Mouse (Mus musculus) hematopoietic stem cell, adult 5-6 weeks (primary cell): Measurements from ENCODE around the gene Zzef1. TPM values are rescaled to one million over a fixed set of nuclear protein-coding genes. Genes with fewer than 3 reads are reported as not detected.

Source experiments
- ATAC-seq, 2 experiments: fragments of 125-278 bp in 1 of 2; replicated peaks in 1 of 2; 2 replicates each; pipeline ENCODE4 v1.8.0; 2016 to 2017; ENCODE audit warnings: inconsistent platforms in 2 of 2, mild to moderate bottlenecking in 2 of 2, moderate number of reproducible peaks in 2 of 2, low read depth in 1 of 2, moderate TSS enrichment in 1 of 2; ENCODE audit not compliant: low FRiP score in 2 of 2, poor library complexity in 2 of 2, severe bottlenecking in 2 of 2, insufficient read depth in 1 of 2, low TSS enrichment in 1 of 2
- total RNA-seq: library from RNA; stranded (forward); fragments of 172-1452, 232-1000 nt; gene quantifications from 2 replicates; pipeline ENCODE4 v1.2.3, GENCODE M21; 2017

The Zzef1 gene
- total RNA-seq, 1 experiment from 2014 or later, result 36.1 TPM

- ATAC-seq, result no peak
Measured at GRCm38 (mm10) chr11:72798112-72798511, 2.1 kb downstream of the Zzef1 start.

DNA sequence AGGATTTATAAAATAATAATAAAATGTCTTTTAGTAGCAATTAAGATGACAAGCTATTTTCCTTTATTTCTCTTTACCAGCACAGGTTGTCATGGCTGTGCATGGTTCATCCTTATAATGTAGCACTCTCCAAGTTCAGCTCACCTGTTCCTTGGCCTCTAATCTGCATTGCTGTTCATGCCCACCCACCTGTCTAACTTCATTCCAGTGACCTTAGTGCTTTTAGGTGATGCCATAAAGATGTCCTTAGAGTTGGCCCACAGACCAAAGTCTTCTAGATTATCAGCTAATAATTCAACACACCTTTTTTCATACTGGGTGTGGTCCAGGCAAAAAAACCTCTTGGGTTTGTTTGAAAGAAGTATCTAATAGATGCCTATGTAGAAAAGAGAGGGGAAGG, 5.2 kb downstream of the Zzef1 start:
- no peak for ATAC-seq

- ATAC-seq, result no peak
Measured at GRCm38 (mm10) chr11:72803038-72803437, 7.0 kb downstream of the Zzef1 start.

- no peak for ATAC-seq
Measured at GRCm38 (mm10) chr11:72804586-72804985, 8.6 kb downstream of the Zzef1 start.

GRCm38 (mm10) chr11:72805232-72805631, 9.2 kb downstream of the Zzef1 start:
- ATAC-seq, result no peak

DNA sequence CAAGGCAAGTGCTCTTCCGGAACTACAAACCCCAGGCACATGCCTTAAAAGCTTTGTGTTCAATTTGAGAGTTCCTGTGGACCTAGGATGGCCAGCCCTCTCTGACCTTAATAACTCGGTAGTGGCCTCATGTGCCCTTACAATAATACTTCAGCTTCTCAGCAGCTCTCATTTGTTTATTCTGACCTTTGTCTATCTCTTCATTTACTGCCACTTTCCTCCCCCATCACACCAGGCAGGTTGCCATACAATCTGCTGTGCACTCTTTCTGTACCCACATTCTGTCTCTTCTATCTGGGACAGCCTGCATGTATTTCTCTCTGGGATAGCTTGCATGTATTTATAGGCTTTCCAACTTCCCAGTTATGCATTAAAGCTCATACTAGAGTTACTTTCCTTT, 10.5 kb downstream of the Zzef1 start:
- no peak for ATAC-seq

- no peak for ATAC-seq
Measured at GRCm38 (mm10) chr11:72807992-72808391, 12.0 kb downstream of the Zzef1 start.

- no peak for ATAC-seq
Measured at GRCm38 (mm10) chr11:72813687-72814086, 17.7 kb downstream of the Zzef1 start.

GRCm38 (mm10) chr11:72814188-72814587, 18.2 kb downstream of the Zzef1 start:
- ATAC-seq, result no peak

DNA sequence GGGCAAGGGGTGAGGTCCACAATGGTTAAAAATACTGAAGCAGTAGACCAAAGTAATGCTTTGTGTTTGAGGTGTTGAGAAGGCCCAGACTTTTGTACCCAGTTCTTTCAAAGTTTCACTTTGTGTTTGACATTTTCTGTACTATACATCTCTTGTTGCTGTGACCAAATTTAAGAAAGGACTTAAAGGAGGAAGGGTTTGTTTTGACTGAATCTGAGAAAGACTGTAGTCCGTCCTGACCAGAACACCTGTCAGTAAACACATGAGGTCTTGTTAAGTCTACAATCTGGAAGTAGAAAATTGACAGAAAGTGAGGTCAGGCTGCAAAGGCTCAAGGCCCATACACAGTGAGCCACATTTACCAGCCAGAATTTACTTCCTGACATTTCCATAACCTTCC, 20.8 kb downstream of the Zzef1 start:
- ATAC-seq, result no peak

DNA sequence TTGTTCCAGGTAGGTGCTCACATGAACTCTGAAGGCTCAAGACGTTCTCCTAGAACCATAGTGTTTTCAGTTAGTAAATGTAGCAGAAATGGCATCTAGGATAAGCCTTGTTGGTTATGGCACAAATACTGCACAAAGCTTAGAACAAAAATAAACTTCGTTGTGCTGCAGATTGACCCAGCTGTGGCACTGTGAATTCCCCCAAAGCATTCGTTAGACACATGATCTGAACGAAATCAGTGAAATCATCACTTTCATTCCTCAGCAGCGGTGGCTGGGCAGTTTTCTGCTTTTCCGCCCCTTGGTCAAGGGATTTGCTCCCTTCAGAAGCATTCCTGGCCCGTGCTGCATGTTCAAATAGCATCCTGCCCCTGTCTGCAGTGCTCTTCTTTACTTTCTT, 22.0 kb downstream of the Zzef1 start:
- no peak for ATAC-seq

- no peak for ATAC-seq
Measured at GRCm38 (mm10) chr11:72821041-72821440, 25.0 kb downstream of the Zzef1 start.

DNA sequence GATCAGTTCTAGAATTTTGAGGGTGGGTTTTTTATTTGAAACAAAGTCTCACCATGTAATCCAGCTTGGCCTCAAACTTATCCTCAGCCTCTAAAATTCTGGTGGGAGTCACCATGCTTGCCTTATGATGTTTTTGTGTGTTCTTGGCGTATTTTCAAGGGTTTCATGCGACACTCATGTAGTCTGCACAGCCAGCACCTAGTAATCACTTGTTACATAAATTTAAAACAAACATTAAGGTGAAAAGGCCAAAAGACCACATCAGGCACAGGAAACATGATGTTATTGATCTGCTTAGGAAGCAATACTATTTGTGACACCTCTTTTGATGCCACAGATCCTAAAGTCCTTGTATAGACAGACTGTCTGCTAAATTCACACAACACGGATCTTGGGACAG, 33.8 kb downstream of the Zzef1 start:
- no peak for ATAC-seq

DNA sequence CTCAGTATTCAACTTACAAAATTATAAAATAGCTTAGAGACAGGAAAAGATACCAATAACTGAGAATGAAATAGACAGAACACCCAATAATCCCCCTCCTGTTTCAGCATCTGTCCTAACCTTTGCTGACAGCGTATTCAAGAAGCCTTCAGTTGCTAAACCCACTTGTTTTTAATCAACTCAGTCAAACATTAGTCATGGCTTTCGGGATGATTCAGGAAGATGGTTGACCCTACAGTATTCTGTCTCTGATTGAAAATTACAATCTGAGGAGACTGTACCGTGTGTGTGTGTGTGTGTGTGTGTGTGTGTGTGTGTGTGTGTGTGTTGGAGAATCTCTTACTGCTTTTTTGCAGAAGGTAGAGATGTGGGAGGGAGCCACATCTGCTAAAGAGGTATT, 46.7 kb downstream of the Zzef1 start:
- no peak for ATAC-seq

DNA sequence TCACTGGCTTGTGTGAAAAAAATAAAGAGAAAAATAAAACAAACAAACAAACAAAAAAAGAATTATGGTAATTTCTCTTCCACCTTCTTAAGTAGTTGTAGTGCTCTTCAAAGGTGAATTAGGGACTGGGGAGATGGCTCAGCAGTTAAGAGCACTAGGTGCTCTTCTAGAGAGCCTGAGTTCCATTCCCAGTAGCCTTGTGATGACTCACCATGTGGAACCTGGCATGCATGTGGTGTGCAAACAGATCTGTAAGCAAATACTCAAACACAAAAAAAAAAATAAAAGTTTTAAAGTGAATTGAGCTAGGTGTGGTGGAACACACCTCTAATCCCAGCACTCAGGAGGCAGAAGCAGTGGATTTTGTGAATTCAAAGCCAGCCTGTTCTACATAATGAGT, 47.5 kb downstream of the Zzef1 start:
- no peak for ATAC-seq

DNA sequence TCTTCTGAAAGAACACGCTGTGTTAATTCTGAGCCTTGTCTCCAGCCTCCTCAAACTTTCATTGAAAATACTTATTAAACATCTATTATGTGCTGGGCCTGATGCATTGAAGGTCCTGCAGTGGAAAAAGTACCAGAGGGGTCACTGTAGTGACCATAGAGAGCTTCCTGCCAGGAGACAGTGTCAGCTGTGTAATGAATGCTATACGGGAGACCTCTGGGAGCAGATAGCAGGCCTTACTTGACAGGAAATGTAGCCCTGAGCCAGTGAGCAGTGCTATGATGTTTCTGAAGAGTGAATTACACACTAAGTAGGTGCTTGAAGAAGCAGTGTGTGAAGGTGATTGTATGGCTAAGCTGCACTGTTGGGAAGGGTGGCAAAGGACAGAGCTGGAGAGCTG, 49.5 kb downstream of the Zzef1 start:
- ATAC-seq, result no peak

DNA sequence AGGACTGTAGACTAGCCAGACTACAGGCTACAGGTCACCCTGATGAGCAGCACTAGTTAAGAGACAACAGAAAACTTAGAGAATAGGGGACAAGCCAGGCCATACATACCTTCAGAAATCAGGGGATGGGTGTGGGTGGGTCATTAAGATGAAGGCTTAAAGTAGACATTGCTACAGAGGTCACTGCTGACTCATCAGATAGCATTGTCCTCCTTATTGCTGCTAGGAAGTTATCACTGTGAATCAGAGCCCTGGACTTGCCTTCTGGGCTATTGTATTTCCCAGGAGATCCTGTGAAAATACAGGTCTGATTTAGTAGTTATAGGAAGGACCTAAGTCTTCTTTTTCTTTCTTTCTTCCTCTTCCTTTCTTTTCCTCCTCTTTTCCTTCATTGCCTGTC, 50.7 kb downstream of the Zzef1 start:
- no peak for ATAC-seq

DNA sequence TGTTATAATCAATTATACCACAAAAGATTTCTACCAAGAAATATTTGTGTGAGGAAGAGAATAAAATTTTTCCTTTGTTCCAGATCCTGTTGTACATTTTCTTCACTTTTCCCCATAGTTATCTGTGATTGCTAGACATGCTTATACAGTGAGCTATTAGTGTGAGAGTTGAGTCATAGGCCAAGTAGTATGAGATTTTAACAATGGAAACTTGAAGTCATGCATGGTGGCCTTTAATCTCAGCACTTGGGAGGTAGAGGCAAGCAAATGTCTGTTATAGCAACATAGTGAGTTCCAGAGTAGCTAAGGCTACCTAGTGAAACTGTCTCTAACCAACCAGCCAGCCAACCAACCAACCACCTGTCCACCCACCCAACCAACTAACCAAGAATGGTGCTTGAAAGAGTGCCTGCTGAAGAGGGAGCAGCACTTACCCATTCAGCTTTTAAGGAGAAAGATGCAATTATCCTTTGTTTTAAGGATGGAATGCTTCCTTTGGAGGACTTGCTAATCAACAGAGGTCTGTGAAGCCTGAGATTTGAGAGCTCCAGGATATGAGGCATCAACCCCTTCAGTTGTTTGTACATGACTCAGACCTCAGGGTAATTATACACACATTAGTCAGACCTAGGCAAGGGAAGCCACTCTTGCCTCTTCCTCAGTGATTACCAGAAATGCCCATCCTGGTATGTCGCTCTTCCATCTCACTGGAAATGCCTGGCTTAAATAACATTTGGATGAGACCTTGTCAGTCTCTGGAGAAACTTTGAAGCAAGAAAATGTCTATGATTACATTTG, 52.0 kb downstream of the Zzef1 start:
- ATAC-seq, result no peak

DNA sequence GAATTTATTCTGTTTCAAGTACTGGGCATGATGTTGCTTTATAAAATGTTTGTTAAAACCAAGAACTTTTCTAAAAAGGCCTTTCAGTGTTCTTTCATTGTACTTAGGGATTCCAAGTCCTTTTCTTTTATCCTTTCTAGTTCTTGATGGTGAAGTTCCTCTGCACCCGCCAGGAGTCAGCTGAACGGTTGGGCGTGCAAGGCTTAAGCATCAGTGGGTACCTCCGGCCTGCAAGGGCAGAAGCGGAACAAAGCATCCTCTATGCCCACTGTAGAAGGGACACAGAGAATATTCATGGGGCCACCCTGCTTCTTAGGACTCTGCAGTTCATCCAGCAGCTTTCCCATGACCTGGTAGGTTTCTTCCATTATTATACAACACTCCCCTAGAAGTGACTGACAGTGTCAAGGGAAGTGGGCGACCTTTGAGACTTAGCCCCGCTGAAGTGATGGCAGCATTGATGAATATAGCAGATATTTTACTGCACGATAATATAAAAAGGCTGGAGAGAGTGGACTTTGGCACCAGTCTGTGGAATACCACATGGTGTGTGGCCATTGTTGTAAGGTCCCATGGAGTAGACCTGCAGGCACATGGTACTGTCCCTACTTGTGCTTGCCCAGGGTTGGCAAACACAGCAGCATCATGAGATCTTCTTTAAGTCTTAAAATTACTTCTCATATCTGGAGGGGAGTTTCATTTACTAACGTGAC, 54.5 kb downstream of the Zzef1 start:
- ATAC-seq, result no peak
